Mouse (Mus musculus): Measurements from ENCODE around the gene Ccr8.

Gene Ccr8

GRCm38 (mm10) chr9:120091696-120092238 lies at the start of gene Ccr8:
TSS of gene Ccr8 (plus strand) at chr9:120092114.
- DNase-seq, result no peak

- DNase-seq, result no peak
These were observed 48.8 kb upstream of the Ccr8 start for GRCm38 (mm10) chr9:120043115-120043514.

GRCm38 (mm10) chr9:120048495-120048894 lies 43.4 kb upstream of the Ccr8 start:
- no peak for DNase-seq

- DNase-seq, result no peak
These were observed 42.5 kb upstream of the Ccr8 start for GRCm38 (mm10) chr9:120049407-120049806.

GRCm38 (mm10) chr9:120054545-120055277 lies 37.2 kb upstream of the Ccr8 start:
- no peak for DNase-seq

GRCm38 (mm10) chr9:120056201-120056600 lies 35.7 kb upstream of the Ccr8 start:
- DNase-seq, result no peak

- DNase-seq, result no peak
These were observed 33.2 kb upstream of the Ccr8 start for GRCm38 (mm10) chr9:120058730-120059129.

- no peak for DNase-seq
These were observed 27.6 kb upstream of the Ccr8 start for GRCm38 (mm10) chr9:120064317-120064716.

- DNase-seq, result no peak
These were observed 24.3 kb upstream of the Ccr8 start for GRCm38 (mm10) chr9:120067609-120068008.

- DNase-seq, result no peak
These were observed 23.9 kb upstream of the Ccr8 start for GRCm38 (mm10) chr9:120068047-120068446.

- no peak for DNase-seq
These were observed 22.1 kb upstream of the Ccr8 start, which contains the start of gene Cx3cr1 for GRCm38 (mm10) chr9:120069779-120070178. TSS of gene Cx3cr1 (minus strand) at chr9:120069879.

GRCm38 (mm10) chr9:120071251-120071650 lies 20.7 kb upstream of the Ccr8 start:
- no peak for DNase-seq

- peak; percentile 65 to 88 for DNase-seq
These were observed 18.7 kb upstream of the Ccr8 start for GRCm38 (mm10) chr9:120073169-120073568.

GRCm38 (mm10) chr9:120074516-120074915 lies 17.4 kb upstream of the Ccr8 start:
- no peak for DNase-seq

GRCm38 (mm10) chr9:120078241-120078640 lies 13.7 kb upstream of the Ccr8 start:
- no peak for DNase-seq

- no peak for DNase-seq
These were observed 12.0 kb upstream of the Ccr8 start for GRCm38 (mm10) chr9:120079901-120080300.

- no peak for DNase-seq
These were observed 11.3 kb upstream of the Ccr8 start for GRCm38 (mm10) chr9:120080546-120081108.

- DNase-seq, result no peak
These were observed 10.7 kb upstream of the Ccr8 start for GRCm38 (mm10) chr9:120081247-120081646.

GRCm38 (mm10) chr9:120081967-120082366 lies 9.9 kb upstream of the Ccr8 start:
- DNase-seq, result no peak

- DNase-seq, result no peak
These were observed 9.2 kb upstream of the Ccr8 start for GRCm38 (mm10) chr9:120082691-120083090.

- no peak for DNase-seq
These were observed 8.6 kb upstream of the Ccr8 start for GRCm38 (mm10) chr9:120083158-120083894.

GRCm38 (mm10) chr9:120084406-120084805 lies 7.5 kb upstream of the Ccr8 start:
- DNase-seq, result no peak

- no peak for DNase-seq
These were observed 2.8 kb upstream of the Ccr8 start for GRCm38 (mm10) chr9:120089125-120089524.

- DNase-seq, result no peak
These were observed 828 bp upstream of the Ccr8 start for GRCm38 (mm10) chr9:120091086-120091485.
